Mouse (Mus musculus): Measurements from ENCODE around the gene Ear10.
"Not testable (repeated sequence)": the region's sequence is repeated elsewhere in the genome, so short reads cannot be mapped to it uniquely, and the experiment has no call there.

DNA sequence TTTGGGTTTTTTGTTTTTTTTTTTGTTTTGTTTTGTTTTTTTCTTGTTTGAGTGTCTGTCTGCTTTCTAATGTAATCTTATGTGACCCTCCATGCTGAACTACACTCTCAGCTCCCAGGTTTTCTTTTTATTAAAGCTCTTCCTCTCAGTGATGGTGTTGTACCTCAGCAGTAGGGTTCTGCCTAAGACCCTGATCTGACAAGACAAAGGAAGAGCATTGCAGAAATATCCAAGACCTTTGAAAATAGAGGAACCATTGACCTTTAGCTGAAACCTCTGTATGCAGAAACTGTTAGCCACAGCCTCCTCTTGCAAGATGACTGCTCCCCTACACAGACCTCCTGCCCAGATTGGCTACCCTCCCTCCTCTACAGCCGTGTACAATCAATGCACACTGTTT is 37.1 kb downstream of the Ear10 start:
- TF ChIP-seq CTCF (IDR thresholded peaks at IDR 0.05; ENCODE audit: borderline replicate concordance, insufficient read depth, low read depth, low read length); POLR2A (IDR thresholded peaks at IDR 0.05; ENCODE audit: borderline replicate concordance, insufficient read depth, low read length): not testable (repeated sequence)
